ENCODE assay signal across 8 mouse cellular contexts in genomic region chr19:7057722-7058207, GRCm38 (mm10). TPM values are rescaled to one million over a fixed set of nuclear protein-coding genes. Genes with fewer than 3 reads are reported as not detected.
DNase-seq lines count a peak whose midpoint lies in the region; ATAC-seq and TF ChIP-seq lines count a peak whose summit lies in the region.

No protein-coding gene starts in this region.

- peak overlapping the region; percentile 17; the same call in 1 of the 2 replicates for H3K27ac ChIP-seq in embryonic facial prominence, embryonic 14.5 days (replicated peaks; ENCODE audit: low read depth, low read length)
- no peak overlapping the region for H3K27ac ChIP-seq in limb, embryonic 13.5 days
- no peak overlapping the region for H3K27ac ChIP-seq in midbrain, embryonic 14.5 days (replicated peaks; ENCODE audit: low read depth, low read length)
- no peak overlapping the region for H3K27ac ChIP-seq in spleen, adult 2 months (ENCODE audit: insufficient read depth, low read length)

- peak overlapping the region; percentile 100 for H3K4me2 ChIP-seq in embryonic facial prominence, embryonic 14.5 days (ENCODE audit: low read depth, low read length)
- peak overlapping the region; percentile 100 for H3K4me2 ChIP-seq in limb, embryonic 13.5 days (replicated peaks)
- peak overlapping the region; percentile 99 for H3K4me2 ChIP-seq in midbrain, embryonic 14.5 days (ENCODE audit: low read length)

- peaks cover 14% of the 10 kb centered on the region for H3K4me1 ChIP-seq in embryonic facial prominence, embryonic 14.5 days (ENCODE audit: control insufficient read depth, insufficient read depth, low read length)
- H3K4me1 ChIP-seq in limb, embryonic 13.5 days: peaks cover 26% of the 10 kb centered on the region
- H3K4me1 ChIP-seq in midbrain, embryonic 14.5 days (ENCODE audit: control insufficient read depth, insufficient read depth, low read length): peaks cover 14% of the 10 kb centered on the region
- peaks cover 12% of the 10 kb centered on the region for H3K4me1 ChIP-seq in spleen, adult 2 months (ENCODE audit: control insufficient read depth, insufficient read depth, insufficient read length)

- peak overlapping the region; percentile 28; the same call in 1 of the 2 replicates for H3K9ac ChIP-seq in embryonic facial prominence, embryonic 14.5 days (ENCODE audit: low read depth, low read length)
- H3K9ac ChIP-seq in limb, embryonic 13.5 days: peak overlapping the region; percentile 48; the same call in 1 of the 2 replicates
- H3K9ac ChIP-seq in midbrain, embryonic 14.5 days (replicated peaks; ENCODE audit: low read length): no peak overlapping the region

- H3K36me3 ChIP-seq in embryonic facial prominence, embryonic 14.5 days (ENCODE audit: control insufficient read depth, insufficient read depth, low read length): no peaks in the 10 kb centered on the region
- no peaks in the 10 kb centered on the region for H3K36me3 ChIP-seq in limb, embryonic 13.5 days
- no peaks in the 10 kb centered on the region for H3K36me3 ChIP-seq in midbrain, embryonic 14.5 days (ENCODE audit: control insufficient read depth, insufficient read depth, low read length)
- H3K36me3 ChIP-seq in spleen, adult 2 months (ENCODE audit: control insufficient read depth, insufficient read depth, low read length): no peaks in the 10 kb centered on the region

- 0% methylated on average over 15 of the region's 15 CpGs for WGBS in embryonic facial prominence, embryonic 14.5 days
- WGBS in limb, embryonic 13.5 days: 0% methylated on average over 15 of the region's 15 CpGs
- WGBS in midbrain, embryonic 14.5 days: 1% methylated on average over 15 of the region's 15 CpGs
- WGBS in spleen, adult 2 months: 9% methylated on average over 15 of the region's 15 CpGs

- no peaks in the 10 kb centered on the region for H3K9me3 ChIP-seq in embryonic facial prominence, embryonic 14.5 days (ENCODE audit: control insufficient read depth, low read length)
- no peaks in the 10 kb centered on the region for H3K9me3 ChIP-seq in limb, embryonic 13.5 days
- no peaks in the 10 kb centered on the region for H3K9me3 ChIP-seq in midbrain, embryonic 14.5 days (ENCODE audit: control insufficient read depth, low read length)

- peak; percentile 93 for DNase-seq in A20 (ENCODE audit: low read depth, low spot score)
- DNase-seq in adrenal gland, postnatal 36 days: peak; percentile 93 to 95
- peak; percentile 94 for DNase-seq in embryonic facial prominence, embryonic 14.5 days (ENCODE audit: low spot score)
- peak; percentile 91 for DNase-seq in heart, adult 8-10 months (ENCODE audit: low spot score)
- peak; percentile 92 to 94 for DNase-seq in kidney, adult 8-10 months
- DNase-seq in midbrain, embryonic 14.5 days: peak; percentile 76
- peak; percentile 53 to 77 for DNase-seq in spleen, adult 2 months (ENCODE audit: low read depth in 1 of 2, low spot score in 2 of 2)

- H3K4me3 ChIP-seq in embryonic facial prominence, embryonic 14.5 days (ENCODE audit: low read depth, low read length): peak overlapping the region; percentile 74
- H3K4me3 ChIP-seq in limb, embryonic 13.5 days: peak overlapping the region; percentile 72
- H3K4me3 ChIP-seq in midbrain, embryonic 14.5 days (replicated peaks; ENCODE audit: low read depth, low read length): peak overlapping the region; percentile 64
- H3K4me3 ChIP-seq in spleen, adult 2 months (ENCODE audit: extremely low read depth, insufficient read depth, insufficient read length): peak overlapping the region; percentile 82

- no peak for TF ChIP-seq CTCF in spleen, adult 2 months (IDR thresholded peaks at IDR 0.05; ENCODE audit: extremely low read depth, insufficient read depth, insufficient read length, insufficient replicate concordance)

- peak; percentile 82 for ATAC-seq in embryonic facial prominence, embryonic 14.5 days (ENCODE audit: low read depth)
- ATAC-seq in limb, embryonic 13.5 days (ENCODE audit: low FRiP score, low read depth): peak; percentile 76
- peak; percentile 62 for ATAC-seq in midbrain, embryonic 14.5 days (ENCODE audit: low FRiP score, low TSS enrichment)

- 0 out of 2 replicates have a peak, but pooled peaks cover 5% of the 10 kb centered on the region for H3K27me3 ChIP-seq in embryonic facial prominence, embryonic 14.5 days (replicated peaks; ENCODE audit: control insufficient read depth, insufficient read depth, low read length)
- H3K27me3 ChIP-seq in limb, embryonic 13.5 days: peaks cover 23% of the 10 kb centered on the region
- peaks cover 21% of the 10 kb centered on the region; the same call in 1 of the 2 replicates for H3K27me3 ChIP-seq in midbrain, embryonic 14.5 days (ENCODE audit: control insufficient read depth, insufficient read depth, low read length)
- H3K27me3 ChIP-seq in spleen, adult 2 months (ENCODE audit: control insufficient read depth, insufficient read depth, low read length): no peaks in the 10 kb centered on the region

- no peak for TF ChIP-seq POLR2A in spleen, adult 2 months (IDR thresholded peaks at IDR 0.05; ENCODE audit: low read depth, low read length)

RNA-seq across cellular contexts. Expression of gene Macrod1, which starts 1.2 kb away (rescaled TPM):
- 10 to 100 TPM; 52.5 to 66.7 TPM for total RNA-seq in adrenal gland, postnatal 36 days (2021)
- polyA plus RNA-seq in embryonic facial prominence, embryonic 14.5 days (2014; fragmentation: Nextera tagmentation; extraction: Ambion mirVana): 27.1 and 30.3 TPM in 2 replicates
- 100 to 1,000 TPM; 318 to 340 (median 328) TPM for total RNA-seq in heart, adult 8-10 months (2022)
- polyA plus RNA-seq in limb, embryonic 13.5 days (2015; fragmentation: Nextera tagmentation; extraction: Ambion mirVana): 12.3 and 13.3 TPM in 2 replicates
- polyA plus RNA-seq in midbrain, embryonic 14.5 days (2014; fragmentation: Nextera tagmentation; extraction: Ambion mirVana): 3.4 and 3.9 TPM in 2 replicates
- 13.4 and 17.9 TPM in 2 replicates for polyA plus RNA-seq in spleen, adult 2 months (2012; rRNA removed)

RNA-seq across cellular contexts. Expression of gene Stip1, which starts 18.0 kb away (rescaled TPM):
- total RNA-seq in adrenal gland, postnatal 36 days (2021): 100 to 1,000 TPM; 149 to 281 TPM
- polyA plus RNA-seq in embryonic facial prominence, embryonic 14.5 days (2014; fragmentation: Nextera tagmentation; extraction: Ambion mirVana): 216 and 228 TPM in 2 replicates
- 100 to 1,000 TPM in 3 of 4 experiments, 10 to 100 TPM in 1; 96.7 to 125 (median 109) TPM for total RNA-seq in heart, adult 8-10 months (2022)
- 241 and 278 TPM in 2 replicates for polyA plus RNA-seq in limb, embryonic 13.5 days (2015; fragmentation: Nextera tagmentation; extraction: Ambion mirVana)
- polyA plus RNA-seq in midbrain, embryonic 14.5 days (2014; fragmentation: Nextera tagmentation; extraction: Ambion mirVana): 180 and 217 TPM in 2 replicates
- 27.4 and 31.3 TPM in 2 replicates for polyA plus RNA-seq in spleen, adult 2 months (2012; rRNA removed)

RNA-seq across cellular contexts. Expression of gene Fermt3, which starts 38.5 kb away (rescaled TPM):
- 1 to 10 TPM; 6.9 TPM for total RNA-seq in adrenal gland, postnatal 36 days (2021)
- polyA plus RNA-seq in embryonic facial prominence, embryonic 14.5 days (2014; fragmentation: Nextera tagmentation; extraction: Ambion mirVana): 10.4 and 10.8 TPM in 2 replicates
- 1 to 10 TPM; 3.3 to 9.6 (median 4.4) TPM for total RNA-seq in heart, adult 8-10 months (2022)
- 7.6 and 8.4 TPM in 2 replicates for polyA plus RNA-seq in limb, embryonic 13.5 days (2015; fragmentation: Nextera tagmentation; extraction: Ambion mirVana)
- polyA plus RNA-seq in midbrain, embryonic 14.5 days (2014; fragmentation: Nextera tagmentation; extraction: Ambion mirVana): 1.7 and 3.0 TPM in 2 replicates
- polyA plus RNA-seq in spleen, adult 2 months (2012; rRNA removed): 194 and 240 TPM in 2 replicates

RNA-seq across cellular contexts. Expression of gene Flrt1, which starts 47.8 kb away (rescaled TPM):
- total RNA-seq in adrenal gland, postnatal 36 days (2021): 1 to 10 TPM; 1.3 to 4.0 TPM
- 10.4 and 10.5 TPM in 2 replicates for polyA plus RNA-seq in embryonic facial prominence, embryonic 14.5 days (2014; fragmentation: Nextera tagmentation; extraction: Ambion mirVana)
- 1 to 10 TPM in 3 of 4 experiments, under 1 TPM in 1; 0.92 to 2.0 (median 1.4) TPM for total RNA-seq in heart, adult 8-10 months (2022)
- polyA plus RNA-seq in limb, embryonic 13.5 days (2015; fragmentation: Nextera tagmentation; extraction: Ambion mirVana): 7.7 and 8.1 TPM in 2 replicates
- polyA plus RNA-seq in midbrain, embryonic 14.5 days (2014; fragmentation: Nextera tagmentation; extraction: Ambion mirVana): 7.0 and 10.2 TPM in 2 replicates
- polyA plus RNA-seq in spleen, adult 2 months (2012; rRNA removed): 0.14 and 0.16 TPM in 2 replicates

Comparison
In these comparisons a context has a peak if more than half of its experiments do, and no peak if none do; other contexts are left out.
1. RNA of gene Fermt3, which starts 38.5 kb away (polyA plus RNA-seq): 194 to 240 TPM in spleen, adult 2 months; 10.4 to 10.8 TPM in embryonic facial prominence, embryonic 14.5 days, 7.6 to 8.4 TPM in limb, embryonic 13.5 days and 1.7 to 3.0 TPM in midbrain, embryonic 14.5 days; every median in the first group is over 10 times any median in the second.
2. Peak in every context shown above with its lines, with median percentiles within 50 percentile points of each other: DNase-seq, ATAC-seq, H3K4me2 ChIP-seq and H3K4me3 ChIP-seq.